Comparison of ENCODE assay signal across 7 mouse cellular contexts in the genomic region with DNA sequence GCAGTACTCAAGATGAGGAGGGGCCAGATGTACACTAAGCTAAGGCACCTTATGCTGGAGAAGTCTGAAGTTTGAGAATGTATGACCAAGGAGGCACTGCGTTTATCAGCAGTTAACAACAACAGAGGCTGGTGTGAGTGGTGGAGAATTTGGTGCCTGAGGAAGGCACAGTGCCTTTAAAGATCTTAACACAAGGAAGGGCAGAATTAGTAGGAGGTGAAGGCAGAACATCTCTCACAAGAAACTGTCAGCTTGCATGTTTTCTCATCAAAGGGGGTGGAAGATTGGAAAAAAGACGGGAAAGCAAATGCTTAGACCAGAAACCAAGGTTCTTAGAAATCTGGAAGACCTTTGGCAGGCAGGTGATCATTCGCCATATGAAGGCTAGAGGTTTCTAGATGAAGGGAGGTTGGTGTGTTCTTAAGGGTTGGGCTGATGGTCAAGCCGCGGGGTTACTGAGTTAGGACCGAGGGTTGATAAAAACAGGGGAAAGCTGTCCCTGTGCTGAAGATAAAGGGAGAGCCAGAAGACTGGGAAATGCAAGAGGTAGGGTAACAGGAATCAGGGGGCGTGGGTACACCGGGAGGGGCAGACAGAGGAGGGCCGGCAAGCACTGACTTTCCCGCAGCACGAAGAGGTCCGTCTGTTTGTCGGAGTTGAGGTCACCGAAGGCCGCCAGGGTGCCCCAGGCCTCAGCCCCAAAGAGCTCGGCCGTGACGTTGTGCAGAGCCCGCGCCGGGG. TPM values are rescaled to one million over a fixed set of nuclear protein-coding genes. Genes with fewer than 3 reads are reported as not detected.
DNase-seq lines count a peak whose midpoint lies in the region; ATAC-seq lines count a peak whose summit lies in the region.

No protein-coding gene starts in this region.

- peak overlapping the region; percentile 94 for H3K27ac ChIP-seq in lung, embryonic 15.5 days
- H3K27ac ChIP-seq in hindbrain, embryonic 10.5 days, result peak overlapping the region; percentile 96
- peak overlapping the region; percentile 96 for H3K27ac ChIP-seq in midbrain, embryonic 12.5 days (replicated peaks)

- WGBS in lung, embryonic 15.5 days, result under 1% methylated on average over 21 of the region's 21 CpGs
- 2% methylated on average over 21 of the region's 21 CpGs for WGBS in hindbrain, embryonic 10.5 days
- 3% methylated on average over 21 of the region's 21 CpGs for WGBS in midbrain, embryonic 12.5 days

- no peak; the same call in 1 of the 2 replicates for ATAC-seq in lung, embryonic 15.5 days (ENCODE audit: borderline replicate concordance, extremely low read depth, low FRiP score, low TSS enrichment)
- no peak; the same call in 1 of the 2 replicates for ATAC-seq in midbrain, embryonic 12.5 days (ENCODE audit: low FRiP score, low read depth)
- no peak for ATAC-seq in activated CD4-positive, CD25-positive, alpha-beta regulatory T cell, adult 4 months

- no peak for DNase-seq in lung, postnatal 14 days
- DNase-seq in c-Kit-positive CD71-positive TER-119-positive erythroid progenitor cells, embryonic 14.5 days (ENCODE audit: low spot score), result peak; percentile 34
- DNase-seq in hindbrain, embryonic 10.5 days (ENCODE audit: low spot score), result no peak
- DNase-seq in embryo, embryonic 11 days, result no peak

- H3K27me3 ChIP-seq in lung, embryonic 15.5 days, result no peaks in the 10 kb centered on the region
- H3K27me3 ChIP-seq in hindbrain, embryonic 10.5 days (ENCODE audit: insufficient read depth, poor library complexity, severe bottlenecking), result no peaks in the 10 kb centered on the region
- no peaks in the 10 kb centered on the region for H3K27me3 ChIP-seq in midbrain, embryonic 12.5 days

- peak overlapping the region; percentile 81 for H3K9ac ChIP-seq in lung, embryonic 15.5 days
- peak overlapping the region; percentile 92 for H3K9ac ChIP-seq in midbrain, embryonic 12.5 days (replicated peaks)

- H3K4me2 ChIP-seq in lung, embryonic 15.5 days, result peak overlapping the region; percentile 73
- H3K4me2 ChIP-seq in midbrain, embryonic 12.5 days (replicated peaks), result peak overlapping the region; percentile 87

- peak overlapping the region; percentile 66 for H3K4me3 ChIP-seq in lung, embryonic 15.5 days
- H3K4me3 ChIP-seq in hindbrain, embryonic 10.5 days, result peak overlapping the region; percentile 90
- H3K4me3 ChIP-seq in midbrain, embryonic 12.5 days, result peak overlapping the region; percentile 93

- no peaks in the 10 kb centered on the region for H3K9me3 ChIP-seq in lung, embryonic 15.5 days
- no peaks in the 10 kb centered on the region for H3K9me3 ChIP-seq in hindbrain, embryonic 10.5 days
- H3K9me3 ChIP-seq in midbrain, embryonic 12.5 days, result no peaks in the 10 kb centered on the region

- peaks cover 9% of the 10 kb centered on the region for H3K36me3 ChIP-seq in lung, embryonic 15.5 days
- peaks cover 28% of the 10 kb centered on the region for H3K36me3 ChIP-seq in hindbrain, embryonic 10.5 days
- peaks cover 14% of the 10 kb centered on the region for H3K36me3 ChIP-seq in midbrain, embryonic 12.5 days

- H3K4me1 ChIP-seq in lung, embryonic 15.5 days, result peaks cover 13% of the 10 kb centered on the region
- H3K4me1 ChIP-seq in hindbrain, embryonic 10.5 days (replicated peaks), result peaks cover 18% of the 10 kb centered on the region
- peaks cover 16% of the 10 kb centered on the region for H3K4me1 ChIP-seq in midbrain, embryonic 12.5 days

RNA-seq across cellular contexts. Expression of gene Itfg1, which starts 0.6 kb away (rescaled TPM):
- 74.0 and 77.4 TPM in 2 replicates for polyA plus RNA-seq in lung, embryonic 15.5 days (2015; fragmentation: Nextera tagmentation; extraction: Ambion mirVana)
- polyA plus RNA-seq in hindbrain, embryonic 10.5 days (2016; fragmentation: Nextera tagmentation; extraction: Ambion mirVana), result 63.9 and 73.8 TPM in 2 replicates
- polyA plus RNA-seq in midbrain, embryonic 12.5 days (2016; fragmentation: Nextera tagmentation; extraction: Ambion mirVana), result 116 and 118 TPM in 2 replicates
- polyA plus RNA-seq in activated CD4-positive, CD25-positive, alpha-beta regulatory T cell, adult 4 months (2017; shearing (Covaris generic)), result 10 to 100 TPM; 19.0 to 20.7 TPM

RNA-seq across cellular contexts. Expression of gene Phkb, which starts 0.7 kb away (rescaled TPM):
- 43.7 and 47.0 TPM in 2 replicates for polyA plus RNA-seq in lung, embryonic 15.5 days (2015; fragmentation: Nextera tagmentation; extraction: Ambion mirVana)
- polyA plus RNA-seq in hindbrain, embryonic 10.5 days (2016; fragmentation: Nextera tagmentation; extraction: Ambion mirVana), result 32.0 and 47.2 TPM in 2 replicates
- 43.8 and 48.2 TPM in 2 replicates for polyA plus RNA-seq in midbrain, embryonic 12.5 days (2016; fragmentation: Nextera tagmentation; extraction: Ambion mirVana)
- polyA plus RNA-seq in activated CD4-positive, CD25-positive, alpha-beta regulatory T cell, adult 4 months (2017; shearing (Covaris generic)), result 10 to 100 TPM; 22.2 to 25.8 TPM
